Mouse (Mus musculus) embryonic facial prominence, embryonic 14.5 days (tissue): ENCODE measurements at regions not wholly inside any gene's neighbourhood (a gene's known extent, or its start where the extent isn't known, plus 50 kb on each side); places are given as distances from the start of the nearest gene placed in this dataset.
A peak's percentile ranks its signal among the peaks of the same experiment; 100 is the strongest.

Experiments used
- ATAC-seq: fragments of 200-750 bp; cut with Nextera tagmentation; 2 replicates; pipeline ENCODE4 v1.8.0; 2017; ENCODE audit warnings: low read depth, moderate number of reproducible peaks, moderate TSS enrichment
- DNase-seq: peaks from one replicate; pipeline ENCODE4 v3.0.0-alpha.2; 2015; ENCODE audit warnings: low spot score
- H3K27ac ChIP-seq: fragments of 300-500 bp; sonication (generic); replicated peaks from 2 replicates; pipeline ENCODE4 v1.5.1; 2014; ENCODE audit warnings: low read depth, mild to moderate bottlenecking, low read length, moderate library complexity
- H3K27me3 ChIP-seq: fragments of 300-500 bp; sonication (generic); replicated peaks from 2 replicates; pipeline ENCODE4 v1.6.1; 2014; ENCODE audit warnings: low read length; ENCODE audit not compliant: control insufficient read depth, insufficient read depth
- H3K36me3 ChIP-seq: fragments of 300-500 bp; sonication (generic); 2 replicates; pipeline ENCODE4 v1.6.1; 2014; ENCODE audit warnings: low read length, mixed read lengths; ENCODE audit not compliant: control insufficient read depth, insufficient read depth
- H3K4me1 ChIP-seq: fragments of 300-500 bp; sonication (generic); 2 replicates; pipeline ENCODE4 v1.6.1; 2014; ENCODE audit warnings: antibody characterized with exemption, low read length; ENCODE audit not compliant: control insufficient read depth, insufficient read depth
- H3K4me2 ChIP-seq: fragments of 300-500 bp; sonication (generic); 2 replicates; pipeline ENCODE4 v1.6.1; 2014; ENCODE audit warnings: low read depth, mild to moderate bottlenecking, low read length, moderate library complexity, mixed read lengths
- H3K4me3 ChIP-seq: fragments of 300-500 bp; sonication (generic); 2 replicates; pipeline ENCODE4 v1.5.1; 2014; ENCODE audit warnings: low read depth, mild to moderate bottlenecking, low read length
- H3K9ac ChIP-seq: fragments of 300-500 bp; sonication (generic); 2 replicates; pipeline ENCODE4 v1.6.1; 2014; ENCODE audit warnings: low read depth, mild to moderate bottlenecking, low read length, moderate library complexity, mixed read lengths
- H3K9me3 ChIP-seq: fragments of 300-500 bp; sonication (generic); 2 replicates; pipeline ENCODE4 v1.6.1; 2016; ENCODE audit warnings: low read length; ENCODE audit not compliant: control insufficient read depth
- WGBS: fragments of 180-500 bp; shearing (Covaris S2); extraction: QIAGEN DNeasy Blood & Tissue Kit; methylation state at CpG from one replicate; pipeline ENCODE4 v1.1.7; 2014; 5-methylcytosine and 5-hydroxymethylcytosine counted together

DNA sequence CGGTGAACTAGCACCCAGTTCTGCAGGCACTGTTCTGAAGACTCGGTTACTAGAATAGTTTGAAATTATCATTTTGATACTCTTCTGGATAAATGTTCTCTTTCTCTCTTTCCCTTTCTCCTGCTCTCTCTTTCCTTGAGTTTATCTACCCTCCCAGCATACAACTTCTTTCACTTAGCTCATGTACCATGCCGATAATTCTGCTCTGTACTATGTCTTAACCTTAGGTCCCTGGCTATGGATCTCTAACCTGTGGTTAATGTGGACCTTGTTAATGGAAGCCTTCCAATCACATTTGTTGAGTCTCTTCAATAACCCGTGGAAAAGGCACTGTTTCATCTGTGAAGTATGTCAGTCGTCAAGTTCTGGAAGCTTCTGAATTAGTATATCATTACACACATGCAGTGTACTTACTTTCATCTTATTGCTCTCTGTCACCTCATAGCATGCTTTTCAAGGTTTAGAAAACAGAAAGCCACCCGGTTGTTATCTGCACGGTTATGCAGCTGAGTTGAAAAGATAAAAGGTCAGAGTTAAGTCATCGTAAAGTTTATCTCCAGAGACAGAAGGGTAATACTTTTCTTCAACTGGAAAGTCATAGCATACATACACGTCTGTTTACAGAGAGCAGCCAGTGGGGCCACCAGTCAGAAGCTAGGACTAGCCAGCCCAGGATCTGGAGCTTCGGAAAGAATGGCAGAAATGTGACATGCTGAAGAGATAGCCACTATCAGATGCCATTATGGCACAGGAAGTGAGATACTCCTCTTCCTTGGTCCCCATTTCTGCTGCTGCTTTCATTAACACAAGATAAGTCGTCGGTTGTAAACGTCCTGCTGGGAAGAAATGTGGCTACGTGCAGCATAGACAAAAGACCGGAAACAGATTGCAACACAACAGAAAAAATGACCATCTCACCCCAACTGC, 157.6 kb upstream of the Rspo3 start:
- DNase-seq (no peak), ATAC-seq (no peak)
- Histone ChIP-seq H3K36me3 (no peaks in the 10 kb centered on the region), H3K4me3 (no peak overlapping the region), H3K4me1 (no peaks in the 10 kb centered on the region), H3K4me2 (no peak overlapping the region), H3K27ac (no peak overlapping the region), H3K9ac (no peak overlapping the region), H3K9me3 (no peaks in the 10 kb centered on the region), H3K27me3 (no peaks in the 10 kb centered on the region)
- 84% methylated on average over 15 of the region's 15 CpGs for WGBS

DNA sequence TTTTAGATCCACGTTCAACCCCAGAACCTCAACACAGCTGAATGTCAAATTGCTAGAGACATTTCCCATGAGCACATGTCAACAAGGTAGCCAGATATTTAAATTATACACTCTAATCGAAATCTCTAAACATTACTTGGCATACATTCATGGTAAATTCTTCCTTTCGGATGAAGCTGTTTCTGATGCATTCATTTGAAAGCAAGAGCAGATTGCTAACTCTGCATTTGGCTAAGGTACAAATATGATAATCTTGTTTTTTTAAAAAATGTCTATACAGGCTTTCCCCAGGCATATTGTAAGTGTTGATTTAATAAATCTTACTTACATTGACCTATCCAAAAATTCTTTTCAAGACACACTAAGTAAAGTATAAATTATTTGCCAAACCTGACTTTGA, 153.9 kb upstream of the Rspo3 start:
- no peak for ATAC-seq
- Histone ChIP-seq H3K4me2 (no peak overlapping the region), H3K9me3 (no peaks in the 10 kb centered on the region), H3K4me3 (no peak overlapping the region), H3K27ac (no peak overlapping the region), H3K36me3 (no peaks in the 10 kb centered on the region), H3K4me1 (no peaks in the 10 kb centered on the region), H3K9ac (no peak overlapping the region), H3K27me3 (no peaks in the 10 kb centered on the region)
- DNase-seq: peak; percentile 42
- 56% methylated on average over 3 of the region's 3 CpGs for WGBS

DNA sequence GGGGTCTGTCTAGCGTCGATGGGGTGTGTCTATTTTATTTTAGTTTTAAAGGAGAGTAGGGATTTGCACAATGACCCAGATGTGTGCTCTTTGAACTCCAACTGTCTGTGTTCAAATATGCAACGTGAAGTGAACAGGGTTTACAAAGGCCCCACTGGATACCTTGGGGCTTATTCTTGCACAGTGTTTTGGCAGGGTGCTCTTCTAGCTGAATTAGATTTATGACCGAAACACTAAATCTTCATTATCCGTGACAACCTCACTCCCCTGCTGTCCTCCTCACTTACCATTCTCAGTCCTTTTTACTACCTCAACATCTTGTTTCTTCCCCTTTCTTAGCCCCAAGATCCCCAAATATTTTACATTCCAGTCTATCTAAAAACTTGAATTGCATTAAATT, 151.3 kb upstream of the Rspo3 start:
- Histone ChIP-seq H3K9ac (no peak overlapping the region), H3K27me3 (no peaks in the 10 kb centered on the region), H3K27ac (no peak overlapping the region), H3K36me3 (no peaks in the 10 kb centered on the region), H3K4me3 (no peak overlapping the region), H3K9me3 (no peaks in the 10 kb centered on the region), H3K4me1 (no peaks in the 10 kb centered on the region), H3K4me2 (no peak overlapping the region)
- peak; percentile 19 for DNase-seq
- 53% methylated on average over 5 of the region's 5 CpGs for WGBS
- ATAC-seq: no peak

- no peak overlapping the region for H3K4me2 ChIP-seq
- ATAC-seq: no peak
- no peak overlapping the region for H3K9ac ChIP-seq
- H3K27ac ChIP-seq: no peak overlapping the region
- H3K4me1 ChIP-seq: no peaks in the 10 kb centered on the region
- WGBS: 61% methylated on average over 3 of the region's 3 CpGs
- no peak for DNase-seq
- no peaks in the 10 kb centered on the region for H3K27me3 ChIP-seq
- H3K9me3 ChIP-seq: 0 out of 2 replicates have a peak, but pooled peaks cover 3% of the 10 kb centered on the region
- no peaks in the 10 kb centered on the region for H3K36me3 ChIP-seq
- H3K4me3 ChIP-seq: no peak overlapping the region
Measured at GRCm38 (mm10) chr10:29674377-29674776, 138.7 kb upstream of the Rspo3 start.

GRCm38 (mm10) chr10:29661752-29662151, 126.1 kb upstream of the Rspo3 start:
- Histone ChIP-seq H3K36me3 (no peaks in the 10 kb centered on the region), H3K4me2 (no peak overlapping the region), H3K27me3 (no peaks in the 10 kb centered on the region), H3K4me1 (no peaks in the 10 kb centered on the region), H3K4me3 (no peak overlapping the region), H3K9ac (no peak overlapping the region), H3K9me3 (no peaks in the 10 kb centered on the region), H3K27ac (no peak overlapping the region)
- ATAC-seq (no peak), DNase-seq (no peak)
- WGBS: 58% methylated on average over 1 of the region's 1 CpGs

DNA sequence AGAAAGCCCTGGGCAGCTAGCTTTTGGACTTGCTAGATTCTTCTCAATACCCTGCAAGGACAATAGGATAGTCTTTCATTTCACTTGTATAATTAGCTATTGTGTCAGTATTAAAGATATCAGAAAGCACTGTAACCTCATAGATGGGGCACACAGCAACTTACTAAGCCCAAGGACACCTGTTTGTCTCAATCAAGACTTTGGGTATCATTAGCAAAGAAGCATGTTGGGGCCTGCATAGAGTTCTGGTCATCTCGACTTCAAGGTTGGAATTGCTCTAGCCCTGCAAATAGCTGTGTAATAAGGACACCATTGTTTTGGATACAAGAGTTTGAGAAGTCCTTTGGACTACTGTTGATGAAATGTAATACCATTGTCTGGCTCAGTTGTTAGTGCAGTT, 104.6 kb upstream of the Rspo3 start:
- Histone ChIP-seq H3K27me3 (no peaks in the 10 kb centered on the region), H3K27ac (no peak overlapping the region), H3K4me1 (no peaks in the 10 kb centered on the region; the same call in 1 of the 2 replicates), H3K4me3 (no peak overlapping the region), H3K9ac (no peak overlapping the region), H3K4me2 (no peak overlapping the region), H3K9me3 (no peaks in the 10 kb centered on the region), H3K36me3 (no peaks in the 10 kb centered on the region)
- WGBS: 71% methylated on average over 1 of the region's 1 CpGs
- no peak for ATAC-seq
- no peak for DNase-seq

DNA sequence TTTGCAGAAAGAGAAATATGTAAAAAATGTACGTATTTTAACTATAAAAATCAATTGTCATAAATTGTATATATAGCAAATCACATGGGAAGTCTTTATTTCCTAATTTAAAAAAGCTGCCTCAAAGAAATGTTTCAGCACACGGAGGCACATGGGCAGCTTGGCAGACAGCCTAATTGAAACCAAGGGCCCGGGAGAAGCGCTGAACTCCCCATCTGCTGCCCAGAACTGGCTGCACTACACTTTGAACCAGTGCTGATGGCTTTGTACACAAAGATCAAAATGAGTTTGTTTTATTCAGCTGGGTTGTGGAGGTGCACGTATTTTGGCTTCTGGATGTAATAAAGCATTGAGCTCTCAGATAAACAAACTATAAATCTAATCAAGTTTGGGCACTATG, 100.2 kb upstream of the Rspo3 start:
- Histone ChIP-seq H3K4me3 (no peak overlapping the region), H3K4me2 (no peak overlapping the region), H3K27me3 (no peaks in the 10 kb centered on the region), H3K36me3 (no peaks in the 10 kb centered on the region), H3K9me3 (no peaks in the 10 kb centered on the region), H3K4me1 (no peaks in the 10 kb centered on the region; the same call in 1 of the 2 replicates), H3K9ac (no peak overlapping the region), H3K27ac (no peak overlapping the region)
- ATAC-seq (no peak), DNase-seq (peak; percentile 76)
- 26% methylated on average over 5 of the region's 5 CpGs for WGBS

- no peaks in the 10 kb centered on the region for H3K4me1 ChIP-seq
- H3K4me2 ChIP-seq: no peak overlapping the region
- no peak overlapping the region for H3K4me3 ChIP-seq
- no peaks in the 10 kb centered on the region for H3K9me3 ChIP-seq
- no peaks in the 10 kb centered on the region for H3K27me3 ChIP-seq
- no peak overlapping the region for H3K27ac ChIP-seq
- ATAC-seq (no peak), DNase-seq (peak; percentile 22)
- 30% methylated on average over 4 of the region's 4 CpGs for WGBS
- H3K9ac ChIP-seq: no peak overlapping the region
- H3K36me3 ChIP-seq: no peaks in the 10 kb centered on the region
Measured at GRCm38 (mm10) chr10:29595455-29595854, 59.8 kb upstream of the Rspo3 start.

- ATAC-seq (no peak), DNase-seq (no peak)
- Histone ChIP-seq H3K27ac (no peak overlapping the region), H3K4me2 (no peak overlapping the region), H3K9me3 (no peaks in the 10 kb centered on the region), H3K4me1 (no peaks in the 10 kb centered on the region), H3K9ac (no peak overlapping the region), H3K27me3 (no peaks in the 10 kb centered on the region), H3K36me3 (no peaks in the 10 kb centered on the region), H3K4me3 (no peak overlapping the region)
- WGBS: 50% methylated on average over 1 of the region's 1 CpGs
Measured at GRCm38 (mm10) chr10:29594969-29595368, 59.3 kb upstream of the Rspo3 start.
